Mouse (Mus musculus): Measurements from ENCODE around the gene Gpkow.

GRCm38 (mm10) chrX:7692862-7693261 lies 4.1 kb upstream of the Gpkow start:
- no peak for TF ChIP-seq GATA1 (IDR thresholded peaks at IDR 0.05; ENCODE audit: low read length)
- no peak for TF ChIP-seq TAL1 (IDR thresholded peaks at IDR 0.05; ENCODE audit: low read length)

All from erythroblast, embryonic 14.5 days (primary cell).